ENCODE assay signal across 8 mouse cellular contexts in the genomic region with DNA sequence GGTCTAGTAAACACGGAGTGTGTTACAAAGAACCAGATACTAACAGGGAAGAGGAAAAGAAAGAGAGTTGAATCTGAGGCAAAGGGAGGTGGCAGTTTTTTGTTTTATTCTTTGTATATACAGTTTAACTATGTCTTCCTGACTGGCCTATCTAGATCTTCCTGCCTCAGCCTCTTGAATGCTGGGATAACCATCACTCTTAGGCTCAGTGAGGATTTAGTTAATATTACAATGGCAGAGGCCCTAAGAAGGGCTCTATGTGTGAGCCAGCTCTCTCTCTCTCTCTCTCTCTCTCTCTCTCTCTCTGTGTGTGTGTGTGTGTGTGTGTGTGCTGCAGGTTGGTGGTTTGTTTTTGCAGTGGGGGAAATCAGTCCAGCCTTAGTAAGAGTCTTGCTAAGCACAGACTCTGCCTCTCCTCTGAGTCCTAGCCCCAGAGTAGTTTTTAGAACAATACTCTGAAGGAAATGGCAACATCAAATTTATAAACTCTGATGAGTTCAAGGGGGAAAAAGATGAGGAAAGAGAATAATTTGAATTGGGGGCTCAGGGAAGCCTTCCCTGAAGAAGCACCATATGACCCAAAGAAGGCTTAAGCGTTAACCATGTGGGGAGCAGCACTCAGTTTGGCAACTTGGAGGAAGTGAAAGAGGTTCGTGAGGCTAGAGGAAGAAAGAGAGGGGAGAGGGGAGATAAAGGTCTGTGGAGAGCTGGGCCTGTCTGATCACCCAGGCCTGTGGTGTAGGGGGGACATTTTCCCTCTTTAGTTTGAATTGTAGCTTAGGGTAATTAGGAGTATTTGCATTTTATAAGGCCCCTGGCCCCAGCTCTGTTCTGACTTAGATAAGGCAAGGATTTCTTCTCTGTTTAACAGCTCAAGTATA. TPM values are rescaled to one million over a fixed set of nuclear protein-coding genes. Genes with fewer than 3 reads are reported as not detected.
DNase-seq lines count a peak whose midpoint lies in the region; ATAC-seq lines count a peak whose summit lies in the region.

No protein-coding gene starts in this region.

- ATAC-seq in lung, embryonic 16.5 days (ENCODE audit: low read depth) = no peak
- no peak for ATAC-seq in forebrain, embryonic 13.5 days
- peak; percentile 15; the same call in 1 of the 2 replicates for ATAC-seq in liver, embryonic 11.5 days (replicated peaks; ENCODE audit: low FRiP score)
- ATAC-seq in stomach, embryonic 15.5 days (ENCODE audit: insufficient read depth, low FRiP score, low read depth) = no peak

- WGBS in lung, embryonic 16.5 days = 54% methylated on average over 3 of the region's 3 CpGs
- 75% methylated on average over 3 of the region's 3 CpGs for WGBS in forebrain, embryonic 13.5 days
- 21% methylated on average over 3 of the region's 3 CpGs for WGBS in liver, embryonic 11.5 days
- 51% methylated on average over 3 of the region's 3 CpGs for WGBS in stomach, embryonic 15.5 days

- H3K4me3 ChIP-seq in lung, embryonic 16.5 days (ENCODE audit: low read length) = no peak overlapping the region
- no peak overlapping the region; the same call in 1 of the 2 replicates for H3K4me3 ChIP-seq in forebrain, embryonic 13.5 days
- H3K4me3 ChIP-seq in liver, embryonic 11.5 days (ENCODE audit: low read depth, low read length) = peak overlapping the region; percentile 99
- H3K4me3 ChIP-seq in stomach, embryonic 15.5 days (replicated peaks) = no peak overlapping the region

- no peak for DNase-seq in lung, postnatal 25 days (ENCODE audit: low spot score)
- no peak for DNase-seq in liver, embryonic 11.5 days (ENCODE audit: low spot score)
- DNase-seq in cerebellum, postnatal 14 days = no peak
- DNase-seq in frontal cortex, postnatal 10 days (ENCODE audit: low spot score in 2 of 2) = no peak
- no peak for DNase-seq in adrenal gland, postnatal 14 days

- no peaks in the 10 kb centered on the region for H3K9me3 ChIP-seq in lung, embryonic 16.5 days (ENCODE audit: control insufficient read depth, low read length)
- no peaks in the 10 kb centered on the region for H3K9me3 ChIP-seq in forebrain, embryonic 13.5 days (replicated peaks)
- no peaks in the 10 kb centered on the region for H3K9me3 ChIP-seq in liver, embryonic 11.5 days (ENCODE audit: control insufficient read depth, low read length)
- no peaks in the 10 kb centered on the region for H3K9me3 ChIP-seq in stomach, embryonic 15.5 days

- H3K4me2 ChIP-seq in lung, embryonic 16.5 days (ENCODE audit: low read depth, low read length) = peak overlapping the region; percentile 90
- H3K4me2 ChIP-seq in forebrain, embryonic 13.5 days = peak overlapping the region; percentile 89
- H3K4me2 ChIP-seq in liver, embryonic 11.5 days = peak overlapping the region; percentile 93
- H3K4me2 ChIP-seq in stomach, embryonic 15.5 days = peak overlapping the region; percentile 87; the same call in 1 of the 2 replicates

- H3K36me3 ChIP-seq in lung, embryonic 16.5 days (ENCODE audit: control insufficient read depth, insufficient read depth, low read length) = no peaks in the 10 kb centered on the region
- no peaks in the 10 kb centered on the region for H3K36me3 ChIP-seq in forebrain, embryonic 13.5 days (ENCODE audit: poor library complexity, severe bottlenecking)
- H3K36me3 ChIP-seq in liver, embryonic 11.5 days (ENCODE audit: control insufficient read depth, insufficient read depth, low read length) = 0 out of 2 replicates have a peak, but pooled peaks cover 2% of the 10 kb centered on the region
- H3K36me3 ChIP-seq in stomach, embryonic 15.5 days = no peaks in the 10 kb centered on the region

- H3K4me1 ChIP-seq in lung, embryonic 16.5 days (replicated peaks; ENCODE audit: control insufficient read depth, insufficient read depth, low read length) = peaks cover 23% of the 10 kb centered on the region
- peaks cover 34% of the 10 kb centered on the region for H3K4me1 ChIP-seq in forebrain, embryonic 13.5 days
- peaks cover 57% of the 10 kb centered on the region for H3K4me1 ChIP-seq in liver, embryonic 11.5 days (replicated peaks; ENCODE audit: control insufficient read depth, insufficient read depth, low read length)
- peaks cover 10% of the 10 kb centered on the region; the same call in 1 of the 2 replicates for H3K4me1 ChIP-seq in stomach, embryonic 15.5 days

- no peak overlapping the region for H3K9ac ChIP-seq in lung, embryonic 16.5 days (ENCODE audit: low read length)
- H3K9ac ChIP-seq in forebrain, embryonic 13.5 days = 0 out of 2 replicates have a peak overlapping the region, but pooled peaks have one; percentile 34
- H3K9ac ChIP-seq in liver, embryonic 11.5 days (ENCODE audit: low read depth, low read length) = peak overlapping the region; percentile 97
- H3K9ac ChIP-seq in stomach, embryonic 15.5 days = no peak overlapping the region

- no peak overlapping the region for H3K27ac ChIP-seq in lung, embryonic 16.5 days (ENCODE audit: low read length)
- H3K27ac ChIP-seq in forebrain, embryonic 13.5 days = no peak overlapping the region
- H3K27ac ChIP-seq in liver, embryonic 11.5 days (ENCODE audit: low read depth, low read length) = peak overlapping the region; percentile 96
- no peak overlapping the region for H3K27ac ChIP-seq in stomach, embryonic 15.5 days

- H3K27me3 ChIP-seq in lung, embryonic 16.5 days (ENCODE audit: control insufficient read depth, insufficient read depth, low read depth, low read length) = no peaks in the 10 kb centered on the region
- H3K27me3 ChIP-seq in forebrain, embryonic 13.5 days = no peaks in the 10 kb centered on the region
- no peaks in the 10 kb centered on the region for H3K27me3 ChIP-seq in liver, embryonic 11.5 days (replicated peaks; ENCODE audit: control insufficient read depth, insufficient read depth, low read length)
- no peaks in the 10 kb centered on the region for H3K27me3 ChIP-seq in stomach, embryonic 15.5 days (replicated peaks)

RNA-seq across cellular contexts. Expression of a gene that starts 2.0 kb away (rescaled TPM):
- polyA plus RNA-seq in lung, embryonic 16.5 days (2015; fragmentation: Nextera tagmentation; extraction: Ambion mirVana) = 13.5 and 15.3 TPM in 2 replicates
- 8.3 and 9.8 TPM in 2 replicates for polyA plus RNA-seq in forebrain, embryonic 13.5 days (2015; fragmentation: Nextera tagmentation; extraction: Ambion mirVana)
- polyA plus RNA-seq in liver, embryonic 11.5 days (2014; fragmentation: Nextera tagmentation; extraction: Ambion mirVana) = 20.9 and 26.2 TPM in 2 replicates
- 9.9 and 13.9 TPM in 2 replicates for polyA plus RNA-seq in stomach, embryonic 15.5 days (2015; fragmentation: Nextera tagmentation; extraction: Ambion mirVana)
- 32.5 and 35.7 TPM in 2 replicates for total RNA-seq in adrenal gland, postnatal 14 days (2021)

RNA-seq across cellular contexts. Expression of a gene that starts 47.9 kb away (rescaled TPM):
- polyA plus RNA-seq in lung, embryonic 16.5 days (2015; fragmentation: Nextera tagmentation; extraction: Ambion mirVana) = 195 and 215 TPM in 2 replicates
- 165 and 169 TPM in 2 replicates for polyA plus RNA-seq in forebrain, embryonic 13.5 days (2015; fragmentation: Nextera tagmentation; extraction: Ambion mirVana)
- polyA plus RNA-seq in liver, embryonic 11.5 days (2014; fragmentation: Nextera tagmentation; extraction: Ambion mirVana) = 180 and 200 TPM in 2 replicates
- 256 and 258 TPM in 2 replicates for polyA plus RNA-seq in stomach, embryonic 15.5 days (2015; fragmentation: Nextera tagmentation; extraction: Ambion mirVana)
- 105 and 124 TPM in 2 replicates for total RNA-seq in adrenal gland, postnatal 14 days (2021)

Comparison
In these comparisons a context has a peak if more than half of its experiments do, and no peak if none do; other contexts are left out.
1. H3K9ac ChIP-seq: peak in forebrain, embryonic 13.5 days (single experiment) and liver, embryonic 11.5 days (single experiment); none in lung, embryonic 16.5 days (single experiment) and stomach, embryonic 15.5 days (single experiment).
2. Peak in every context shown above with its lines, with median percentiles within 50 percentile points of each other: H3K4me2 ChIP-seq.